Mouse (Mus musculus) cerebellum, adult 2 months (tissue): ENCODE measurements around the gene Cdkl4.

Experiments
- CTCF ChIP-seq: fragments of 200-500 bp; IDR thresholded peaks from 2 replicates; pipeline ENCODE4 v1.5.1; 2011; ENCODE audit warnings: low read depth, mild to moderate bottlenecking, control low read depth, low read length, moderate library complexity, borderline replicate concordance; ENCODE audit not compliant: insufficient read depth
- POLR2A ChIP-seq: fragments of 200-500 bp; IDR thresholded peaks from 2 replicates; pipeline ENCODE4 v1.6.1; 2011; ENCODE audit warnings: low read length, control low read depth, borderline replicate concordance; ENCODE audit not compliant: insufficient read depth

DNA sequence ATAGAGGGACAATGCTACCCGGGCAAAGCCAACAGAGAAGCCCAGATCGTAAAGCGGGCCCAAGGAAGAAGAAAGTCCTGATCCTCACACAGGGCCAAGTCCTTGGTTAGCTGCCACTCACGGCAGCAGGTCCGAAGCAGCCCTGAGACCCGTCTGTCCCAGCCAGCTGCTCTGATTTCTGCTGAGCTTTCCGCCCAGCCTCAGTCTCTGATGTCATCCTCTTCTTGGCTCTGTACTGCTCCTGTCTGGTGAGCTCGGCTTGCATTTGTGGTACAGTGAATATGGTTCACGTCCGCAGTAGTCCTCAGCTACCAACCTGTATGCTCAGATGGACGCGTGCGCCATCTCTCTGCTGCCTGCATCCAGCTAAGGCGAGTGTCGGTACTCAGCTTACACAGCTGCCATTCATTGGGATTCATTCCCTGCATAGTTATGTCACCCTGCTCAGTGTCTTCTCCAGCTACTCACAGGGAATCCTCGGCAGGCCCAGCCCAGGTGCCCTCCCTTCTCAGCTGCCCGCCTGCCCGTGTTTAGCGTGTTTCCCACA is 25.5 kb upstream of the Cdkl4 start:
- TF ChIP-seq POLR2A (no peak), CTCF (no peak)
